Mouse (Mus musculus) heart, adult 2 months (tissue): ENCODE measurements around the gene Prom2.

ENCODE experiments used
- CTCF ChIP-seq: fragments of 200-600 bp; IDR thresholded peaks from 2 replicates; pipeline ENCODE4 v1.8.1; 2022; ENCODE audit warnings: antibody characterized with exemption, mild to moderate bottlenecking, moderate library complexity
- POLR2A ChIP-seq: fragments of 200-500 bp; IDR thresholded peaks from 2 replicates; pipeline ENCODE4 v1.6.1; 2011; ENCODE audit warnings: mild to moderate bottlenecking, low read depth, low read length, control low read depth; ENCODE audit not compliant: insufficient read depth

GRCm38 (mm10) chr2:127584436-127584858 is 43.2 kb upstream of the Prom2 start:
- TF ChIP-seq CTCF: peak; percentile 35
- TF ChIP-seq POLR2A: peak; percentile 89
